Mouse (Mus musculus) MEL (cell line): ENCODE results near the gene Gipc1.

Source experiments
- CHD2 ChIP-seq: IDR thresholded peaks from 2 replicates; pipeline ENCODE4 v1.6.1; 2011; ENCODE audit warnings: low read length, improper control_type of control experiment
- CTCF ChIP-seq, 3 experiments: IDR thresholded peaks in 2 of 3; conservative IDR thresholded peaks in 1 of 3; 2 replicates each; pipeline ENCODE4 v1.5.1; 2011 to 2012; ENCODE audit warnings: low read length in 3 of 3, low read depth in 2 of 3, mild to moderate bottlenecking in 2 of 3, improper control_type of control experiment in 1 of 3, inconsistent platforms in 1 of 3, mixed read lengths in 1 of 3, moderate library complexity in 1 of 3; ENCODE audit not compliant: control insufficient read depth in 1 of 3, insufficient read depth in 1 of 3, poor library complexity in 1 of 3, severe bottlenecking in 1 of 3
- ELF1 ChIP-seq: IDR thresholded peaks from 2 replicates; pipeline ENCODE4 v1.6.1; 2014; ENCODE audit warnings: low read depth, mild to moderate bottlenecking, inconsistent platforms, low read length, improper control_type of control experiment, moderate library complexity
- EP300 ChIP-seq, 2 experiments: IDR thresholded peaks; 2 replicates each; pipeline ENCODE4 v1.6.1; 2011; ENCODE audit warnings: improper control_type of control experiment in 2 of 2, low read length in 2 of 2, low read depth in 1 of 2, mild to moderate bottlenecking in 1 of 2
- MAFK ChIP-seq: IDR thresholded peaks from 2 replicates; pipeline ENCODE4 v1.6.1; 2011; ENCODE audit warnings: low read depth, mild to moderate bottlenecking, low read length, improper control_type of control experiment, borderline replicate concordance
- MAZ ChIP-seq: IDR thresholded peaks from 2 replicates; pipeline ENCODE4 v1.6.1; 2012; ENCODE audit warnings: low read depth, mild to moderate bottlenecking, inconsistent platforms, low read length, improper control_type of control experiment
- MYB ChIP-seq: IDR thresholded peaks from 2 replicates; pipeline ENCODE4 v1.6.1; 2011; ENCODE audit warnings: mild to moderate bottlenecking, low read depth, low read length, improper control_type of control experiment
- POLR2A ChIP-seq, 2 experiments: IDR thresholded peaks; 2 replicates each; pipeline ENCODE4 v1.6.1; 2011 to 2012; ENCODE audit warnings: low read length in 2 of 2, mild to moderate bottlenecking in 2 of 2, control low read depth in 1 of 2, improper control_type of control experiment in 1 of 2, low read depth in 1 of 2, moderate library complexity in 1 of 2; ENCODE audit not compliant: control insufficient read depth in 1 of 2, insufficient read depth in 1 of 2, poor library complexity in 1 of 2
- SMC3 ChIP-seq: IDR thresholded peaks from 2 replicates; pipeline ENCODE4 v1.6.1; 2011; ENCODE audit warnings: low read depth, low read length, improper control_type of control experiment
- TAL1 ChIP-seq: IDR thresholded peaks from 2 replicates; pipeline ENCODE4 v1.6.1; 2012; ENCODE audit warnings: mild to moderate bottlenecking, inconsistent platforms, low read length, moderate library complexity, mixed read lengths
- TCF12 ChIP-seq: IDR thresholded peaks from 2 replicates; pipeline ENCODE4 v1.6.1; 2014; ENCODE audit warnings: low read depth, mild to moderate bottlenecking, inconsistent platforms, low read length, improper control_type of control experiment, moderate library complexity
- USF1 ChIP-seq: IDR thresholded peaks from 2 replicates; pipeline ENCODE4 v1.6.1; 2014; ENCODE audit warnings: low read depth, mild to moderate bottlenecking, inconsistent platforms, low read length, improper control_type of control experiment, moderate library complexity
- ZC3H11A ChIP-seq: IDR thresholded peaks from 2 replicates; pipeline ENCODE4 v1.6.1; 2012; ENCODE audit warnings: low read depth, mild to moderate bottlenecking, inconsistent platforms, low read length, improper control_type of control experiment

DNA sequence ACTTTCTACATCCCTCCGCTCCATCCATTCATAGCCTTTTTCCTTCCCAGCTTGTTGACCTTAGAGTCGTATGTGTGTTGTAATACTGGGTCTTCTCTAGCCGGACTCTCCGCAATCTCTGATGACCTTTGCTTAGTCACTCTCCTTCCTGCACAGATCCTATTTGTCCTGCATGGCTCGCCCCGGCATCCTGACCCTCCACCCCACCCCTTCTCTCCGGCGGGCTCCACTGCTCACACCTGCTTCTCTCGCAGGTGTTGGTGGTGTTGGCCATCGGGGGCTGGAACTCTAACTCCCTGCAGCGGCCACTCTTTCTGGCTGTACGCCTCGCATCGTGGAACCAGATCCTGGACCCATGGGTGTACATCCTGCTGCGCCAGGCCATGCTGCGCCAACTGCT is 16.5 kb downstream of the Gipc1 start:
- TF ChIP-seq EP300 (IDR thresholded peaks at IDR 0.05; ENCODE audit: low read depth in 1 of 2, low read length in 2 of 2) (no peak), MAFK (no peak), ELF1 (no peak), CTCF (IDR thresholded peaks at IDR 0.05 in 2 of 3, conservative IDR thresholded peaks at IDR 0.05 in 1 of 3; ENCODE audit: control insufficient read depth in 1 of 3, insufficient read depth in 1 of 3, low read depth in 2 of 3, low read length in 3 of 3, poor library complexity in 1 of 3, severe bottlenecking in 1 of 3) (no peak), USF1 (no peak), MAZ (no peak), SMC3 (no peak), CHD2 (no peak), POLR2A (IDR thresholded peaks at IDR 0.05; ENCODE audit: control insufficient read depth in 1 of 2, insufficient read depth in 1 of 2, low read depth in 1 of 2, low read length in 2 of 2, poor library complexity in 1 of 2) (no peak), TAL1 (no peak), TCF12 (no peak), MYB (no peak), ZC3H11A (no peak)
